14 mouse cellular contexts compared by ENCODE assay signal in genomic region chr2:61808776-61809175, GRCm38 (mm10). TPM values are rescaled to one million over a fixed set of nuclear protein-coding genes. Genes with fewer than 3 reads are reported as not detected.
DNase-seq lines count a peak whose midpoint lies in the region; ATAC-seq and TF ChIP-seq lines count a peak whose summit lies in the region.
"Had no signal": no experiment of that assay in that cellular context is flagged by ENCODE, and none has a peak within 500 bp of the region (broad histone marks: within the 10 kb centered on the region; RNA-seq: fewer than 3 reads in every experiment).

No protein-coding gene starts in this region.

- no peaks in the 10 kb centered on the region for H3K9me3 ChIP-seq in hindbrain, embryonic 11.5 days (ENCODE audit: control insufficient read depth, low read length)
- H3K9me3 ChIP-seq in hindbrain, postnatal 0 days (ENCODE audit: low read length) = no peaks in the 10 kb centered on the region
- H3K9me3 ChIP-seq in midbrain, embryonic 11.5 days (ENCODE audit: control insufficient read depth, low read length) = no peaks in the 10 kb centered on the region
- no peaks in the 10 kb centered on the region for H3K9me3 ChIP-seq in midbrain, embryonic 13.5 days
- H3K9me3 ChIP-seq in forebrain, postnatal 0 days (ENCODE audit: low read length) = no peaks in the 10 kb centered on the region
- no peaks in the 10 kb centered on the region for H3K9me3 ChIP-seq in liver, embryonic 12.5 days (replicated peaks)
- H3K9me3 ChIP-seq: hindbrain, embryonic 15.5 days had no signal

- no peak overlapping the region for H3K9ac ChIP-seq in hindbrain, embryonic 11.5 days (ENCODE audit: low read depth, low read length)
- no peak overlapping the region for H3K9ac ChIP-seq in hindbrain, postnatal 0 days (replicated peaks; ENCODE audit: low read length)
- H3K9ac ChIP-seq in midbrain, embryonic 11.5 days (ENCODE audit: low read length) = no peak overlapping the region
- no peak overlapping the region for H3K9ac ChIP-seq in midbrain, embryonic 13.5 days (replicated peaks)
- H3K9ac ChIP-seq in forebrain, postnatal 0 days = peak overlapping the region; percentile 48
- no peak overlapping the region for H3K9ac ChIP-seq in liver, embryonic 12.5 days
- H3K9ac ChIP-seq: hindbrain, embryonic 15.5 days had no signal

- peaks cover 9% of the 10 kb centered on the region for H3K4me1 ChIP-seq in hindbrain, embryonic 11.5 days (replicated peaks; ENCODE audit: control insufficient read depth, insufficient read depth, low read length)
- peaks cover 6% of the 10 kb centered on the region; the same call in 1 of the 2 replicates for H3K4me1 ChIP-seq in hindbrain, postnatal 0 days (ENCODE audit: insufficient read depth, low read length)
- peaks cover 14% of the 10 kb centered on the region; the same call in 1 of the 2 replicates for H3K4me1 ChIP-seq in midbrain, embryonic 11.5 days (ENCODE audit: control insufficient read depth, insufficient read depth, low read length)
- peaks cover 31% of the 10 kb centered on the region for H3K4me1 ChIP-seq in midbrain, embryonic 13.5 days (replicated peaks)
- H3K4me1 ChIP-seq in forebrain, postnatal 0 days (ENCODE audit: insufficient read depth) = no peaks in the 10 kb centered on the region
- peaks cover 29% of the 10 kb centered on the region for H3K4me1 ChIP-seq in liver, embryonic 12.5 days

- no peak overlapping the region for H3K4me3 ChIP-seq in hindbrain, embryonic 11.5 days (ENCODE audit: low read depth, low read length)
- H3K4me3 ChIP-seq in hindbrain, postnatal 0 days (ENCODE audit: low read length) = no peak overlapping the region
- H3K4me3 ChIP-seq in midbrain, embryonic 11.5 days (ENCODE audit: low read depth, low read length) = no peak overlapping the region
- H3K4me3 ChIP-seq in midbrain, embryonic 13.5 days (replicated peaks) = no peak overlapping the region
- peak overlapping the region; percentile 48 for H3K4me3 ChIP-seq in forebrain, postnatal 0 days (ENCODE audit: low read depth, low read length)
- H3K4me3 ChIP-seq in liver, embryonic 12.5 days = no peak overlapping the region
- H3K4me3 ChIP-seq: erythroblast, embryonic 14.5 days; hindbrain, embryonic 15.5 days had no signal

- no peak for TF ChIP-seq CTCF in hindbrain, postnatal 0 days (IDR thresholded peaks at IDR 0.05; ENCODE audit: low read depth)
- TF ChIP-seq CTCF in forebrain, postnatal 0 days (IDR thresholded peaks at IDR 0.05; ENCODE audit: low read depth) = no peak

- H3K36me3 ChIP-seq in hindbrain, embryonic 11.5 days (ENCODE audit: control insufficient read depth, insufficient read depth, low read length) = no peaks in the 10 kb centered on the region
- H3K36me3 ChIP-seq in hindbrain, postnatal 0 days (ENCODE audit: insufficient read depth, low read length) = no peaks in the 10 kb centered on the region
- no peaks in the 10 kb centered on the region for H3K36me3 ChIP-seq in midbrain, embryonic 11.5 days (ENCODE audit: control insufficient read depth, insufficient read depth, low read length)
- no peaks in the 10 kb centered on the region for H3K36me3 ChIP-seq in midbrain, embryonic 13.5 days
- H3K36me3 ChIP-seq in forebrain, postnatal 0 days (ENCODE audit: insufficient read depth) = 0 out of 2 replicates have a peak, but pooled peaks cover 13% of the 10 kb centered on the region
- H3K36me3 ChIP-seq in liver, embryonic 12.5 days = no peaks in the 10 kb centered on the region
- H3K36me3 ChIP-seq: hindbrain, embryonic 15.5 days had no signal

- no peak for ATAC-seq in hindbrain, embryonic 11.5 days (ENCODE audit: low FRiP score)
- ATAC-seq in hindbrain, postnatal 0 days = no peak
- no peak for ATAC-seq in midbrain, embryonic 11.5 days (ENCODE audit: low FRiP score)
- ATAC-seq in midbrain, embryonic 13.5 days = no peak
- ATAC-seq in forebrain, postnatal 0 days = no peak
- no peak for ATAC-seq in liver, embryonic 12.5 days

- no peak overlapping the region for H3K4me2 ChIP-seq in hindbrain, embryonic 11.5 days (replicated peaks; ENCODE audit: low read depth, low read length)
- no peak overlapping the region for H3K4me2 ChIP-seq in hindbrain, postnatal 0 days (ENCODE audit: low read depth, low read length)
- no peak overlapping the region for H3K4me2 ChIP-seq in midbrain, embryonic 11.5 days
- H3K4me2 ChIP-seq in midbrain, embryonic 13.5 days (replicated peaks) = no peak overlapping the region
- peak overlapping the region; percentile 81 for H3K4me2 ChIP-seq in forebrain, postnatal 0 days (ENCODE audit: low read depth)
- no peak overlapping the region for H3K4me2 ChIP-seq in liver, embryonic 12.5 days
- H3K4me2 ChIP-seq: hindbrain, embryonic 15.5 days had no signal

- peaks cover 72% of the 10 kb centered on the region for H3K27me3 ChIP-seq in hindbrain, embryonic 11.5 days (ENCODE audit: control insufficient read depth, insufficient read depth, low read length)
- peaks cover 68% of the 10 kb centered on the region for H3K27me3 ChIP-seq in hindbrain, postnatal 0 days (ENCODE audit: insufficient read depth, low read length)
- peaks cover 90% of the 10 kb centered on the region for H3K27me3 ChIP-seq in midbrain, embryonic 11.5 days (ENCODE audit: control insufficient read depth, insufficient read depth, low read length)
- H3K27me3 ChIP-seq in midbrain, embryonic 13.5 days = peaks cover 96% of the 10 kb centered on the region
- peaks cover 14% of the 10 kb centered on the region; the same call in 1 of the 2 replicates for H3K27me3 ChIP-seq in forebrain, postnatal 0 days (ENCODE audit: insufficient read depth, low read length)
- peaks cover 95% of the 10 kb centered on the region for H3K27me3 ChIP-seq in liver, embryonic 12.5 days (replicated peaks)

- DNase-seq in hindbrain, embryonic 11.5 days (ENCODE audit: low spot score) = peak; percentile 48
- no peak for DNase-seq in hindbrain, postnatal 0 days (ENCODE audit: low spot score)
- peak; percentile 94 for DNase-seq in midbrain, embryonic 11.5 days (ENCODE audit: low spot score, missing footprints)
- peak; percentile 51 for DNase-seq in embryo, embryonic 10.5 days (ENCODE audit: low spot score)
- peak; percentile 56 for DNase-seq in forebrain, postnatal 0 days
- DNase-seq in testis, postnatal 14 days (ENCODE audit: low spot score) = no peak
- DNase-seq: adrenal gland, postnatal 25 days; cerebellum, adult 2 months; liver had no signal

- H3K27ac ChIP-seq in hindbrain, embryonic 11.5 days (ENCODE audit: low read depth, low read length) = no peak overlapping the region
- no peak overlapping the region for H3K27ac ChIP-seq in hindbrain, postnatal 0 days
- H3K27ac ChIP-seq in midbrain, embryonic 11.5 days (ENCODE audit: low read depth, low read length) = no peak overlapping the region
- no peak overlapping the region for H3K27ac ChIP-seq in midbrain, embryonic 13.5 days
- peak overlapping the region; percentile 64 for H3K27ac ChIP-seq in forebrain, postnatal 0 days (ENCODE audit: low read depth, low read length)
- no peak overlapping the region for H3K27ac ChIP-seq in liver, embryonic 12.5 days
- H3K27ac ChIP-seq: hindbrain, embryonic 15.5 days had no signal

- WGBS in hindbrain, embryonic 11.5 days = 0% methylated on average over 6 of the region's 6 CpGs
- 4% methylated on average over 6 of the region's 6 CpGs for WGBS in hindbrain, postnatal 0 days
- WGBS in midbrain, embryonic 11.5 days = under 1% methylated on average over 6 of the region's 6 CpGs
- 2% methylated on average over 6 of the region's 6 CpGs for WGBS in midbrain, embryonic 13.5 days
- 4% methylated on average over 6 of the region's 6 CpGs for WGBS in forebrain, postnatal 0 days
- WGBS in liver, embryonic 12.5 days (ENCODE audit: insufficient replicate concordance) = 2% methylated on average over 6 of the region's 6 CpGs

RNA-seq across cellular contexts. Expression of gene Tbr1, which starts 6.0 kb away (rescaled TPM):
- polyA plus RNA-seq in hindbrain, embryonic 11.5 days (2014; fragmentation: Nextera tagmentation; extraction: Ambion mirVana) = 0.11 TPM in 1 of 2 replicates, not detected in the other
- 0.58 and 1.1 TPM in 2 replicates for total RNA-seq in hindbrain, postnatal 0 days (2014; rRNA removed)
- polyA plus RNA-seq in hindbrain, postnatal 0 days (2015; fragmentation: Nextera tagmentation; extraction: Ambion mirVana) = 0.48 and 0.50 TPM in 2 replicates
- polyA plus RNA-seq in midbrain, embryonic 11.5 days (2014; fragmentation: Nextera tagmentation; extraction: Ambion mirVana) = 0.52 and 2.1 TPM in 2 replicates
- 1.2 and 3.9 TPM in 2 replicates for polyA plus RNA-seq in midbrain, embryonic 13.5 days (2015; fragmentation: Nextera tagmentation; extraction: Ambion mirVana)
- total RNA-seq in forebrain, postnatal 0 days (2014; rRNA removed) = 38.0 and 43.2 TPM in 2 replicates
- polyA plus RNA-seq in forebrain, postnatal 0 days (2015; fragmentation: Nextera tagmentation; extraction: Ambion mirVana) = 26.7 and 28.8 TPM in 2 replicates
- polyA plus RNA-seq in liver, embryonic 12.5 days (2016; fragmentation: Nextera tagmentation; extraction: Ambion mirVana) = not detected in 2 replicates
- total RNA-seq: adrenal gland, postnatal 25 days had no signal
- polyA plus RNA-seq: erythroblast, embryonic 14.5 days; stomach, embryonic 16.5 days had no signal

Comparison
In these comparisons a context has a peak if more than half of its experiments do, and no peak if none do; other contexts are left out.
1. DNase-seq: peak in hindbrain, embryonic 11.5 days (single experiment), midbrain, embryonic 11.5 days (single experiment), embryo, embryonic 10.5 days (single experiment) and forebrain, postnatal 0 days (single experiment); none in hindbrain, postnatal 0 days (single experiment) and testis, postnatal 14 days (single experiment).